Mouse (Mus musculus) heart, embryonic 13.5 days (tissue): ENCODE measurements at regions not wholly inside any gene's neighbourhood (a gene's known extent, or its start where the extent isn't known, plus 50 kb on each side); places are given as distances from the start of the nearest gene placed in this dataset.

ENCODE experiments used
- ATAC-seq: fragments of 200-750 bp; cut with Nextera tagmentation; 2 replicates; pipeline ENCODE4 v1.8.0; 2017; ENCODE audit warnings: moderate TSS enrichment; ENCODE audit not compliant: insufficient number of reproducible peaks, low FRiP score, low TSS enrichment; ENCODE audit errors: extremely low read depth
- H3K27ac ChIP-seq: fragments of 300-500 bp; sonication (generic); replicated peaks from 2 replicates; pipeline ENCODE4 v1.5.1; 2015; ENCODE audit warnings: moderate library complexity, mild to moderate bottlenecking, inconsistent platforms
- H3K27me3 ChIP-seq: fragments of 300-500 bp; sonication (generic); replicated peaks from 2 replicates; pipeline ENCODE4 v1.6.1; 2015; ENCODE audit warnings: mild to moderate bottlenecking, inconsistent platforms
- H3K36me3 ChIP-seq: fragments of 300-500 bp; sonication (generic); 2 replicates; pipeline ENCODE4 v1.6.1; 2015; ENCODE audit warnings: mild to moderate bottlenecking, inconsistent platforms
- H3K4me1 ChIP-seq: fragments of 300-500 bp; sonication (generic); 2 replicates; pipeline ENCODE4 v1.6.1; 2015; ENCODE audit warnings: inconsistent platforms
- H3K4me2 ChIP-seq: fragments of 300-500 bp; sonication (generic); 2 replicates; pipeline ENCODE4 v1.6.1; 2015; ENCODE audit warnings: inconsistent platforms, mild to moderate bottlenecking, moderate library complexity
- H3K4me3 ChIP-seq: fragments of 300-500 bp; sonication (generic); 2 replicates; pipeline ENCODE4 v1.5.1; 2015; ENCODE audit warnings: moderate library complexity, mild to moderate bottlenecking, inconsistent platforms
- H3K9ac ChIP-seq: fragments of 300-500 bp; sonication (generic); 2 replicates; pipeline ENCODE4 v1.6.1; 2015; ENCODE audit warnings: inconsistent platforms, mild to moderate bottlenecking, moderate library complexity
- H3K9me3 ChIP-seq: fragments of 300-500 bp; sonication (generic); 2 replicates; pipeline ENCODE4 v1.6.1; 2016; ENCODE audit warnings: inconsistent platforms
- WGBS: fragments of 180-500 bp; shearing (Covaris S2); methylation state at CpG from one replicate; pipeline ENCODE4 v1.1.7; 2015; ENCODE audit warnings: mixed read lengths; 5-methylcytosine and 5-hydroxymethylcytosine counted together

GRCm38 (mm10) chrX:13014051-13014450 is 57.2 kb upstream of the Usp9x start:
- no peak for ATAC-seq
- 57% methylated on average over 3 of the region's 3 CpGs for WGBS

GRCm38 (mm10) chrX:13013086-13013485 is 58.2 kb upstream of the Usp9x start:
- no peak overlapping the region for H3K9ac ChIP-seq
- 73% methylated on average over 3 of the region's 3 CpGs for WGBS
- H3K9me3 ChIP-seq, result no peaks in the 10 kb centered on the region
- H3K27ac ChIP-seq, result no peak overlapping the region
- no peaks in the 10 kb centered on the region for H3K36me3 ChIP-seq
- no peak overlapping the region for H3K4me2 ChIP-seq
- no peaks in the 10 kb centered on the region for H3K4me1 ChIP-seq
- no peaks in the 10 kb centered on the region; the same call in 1 of the 2 replicates for H3K27me3 ChIP-seq
- ATAC-seq, result no peak
- H3K4me3 ChIP-seq, result no peak overlapping the region

More at GRCm38 (mm10) chrX:13014051-13014450, 57.2 kb upstream of the Usp9x start:
- no peaks in the 10 kb centered on the region for H3K9me3 ChIP-seq
- no peaks in the 10 kb centered on the region for H3K4me1 ChIP-seq
- no peak overlapping the region for H3K27ac ChIP-seq
- no peak overlapping the region for H3K4me2 ChIP-seq
- H3K4me3 ChIP-seq, result no peak overlapping the region
- H3K9ac ChIP-seq, result no peak overlapping the region
- no peaks in the 10 kb centered on the region for H3K36me3 ChIP-seq
- H3K27me3 ChIP-seq, result no peaks in the 10 kb centered on the region; the same call in 1 of the 2 replicates

GRCm38 (mm10) chrX:12990777-12991176 is 80.5 kb upstream of the Usp9x start:
- Histone ChIP-seq H3K36me3 (no peaks in the 10 kb centered on the region), H3K27ac (no peak overlapping the region), H3K4me2 (no peak overlapping the region), H3K9me3 (no peaks in the 10 kb centered on the region), H3K4me3 (no peak overlapping the region), H3K4me1 (0 out of 2 replicates have a peak, but pooled peaks cover 4% of the 10 kb centered on the region), H3K27me3 (peaks cover 6% of the 10 kb centered on the region; the same call in 1 of the 2 replicates), H3K9ac (no peak overlapping the region)
- no peak for ATAC-seq
- WGBS, result 41% methylated on average over 7 of the region's 7 CpGs

- no peak for ATAC-seq
- 53% methylated on average over 6 of the region's 6 CpGs for WGBS
- Histone ChIP-seq H3K27me3 (no peaks in the 10 kb centered on the region), H3K4me1 (no peaks in the 10 kb centered on the region), H3K4me2 (no peak overlapping the region), H3K9ac (no peak overlapping the region), H3K4me3 (no peak overlapping the region), H3K36me3 (no peaks in the 10 kb centered on the region), H3K9me3 (no peaks in the 10 kb centered on the region), H3K27ac (no peak overlapping the region)
These were observed 93.6 kb upstream of the Usp9x start for GRCm38 (mm10) chrX:12977676-12978075.

GRCm38 (mm10) chrX:12968979-12969746 is 102.1 kb upstream of the Usp9x start:
- Histone ChIP-seq H3K27me3 (peaks cover 17% of the 10 kb centered on the region; the same call in 1 of the 2 replicates), H3K4me1 (no peaks in the 10 kb centered on the region), H3K4me2 (no peak overlapping the region), H3K36me3 (no peaks in the 10 kb centered on the region), H3K4me3 (no peak overlapping the region), H3K9ac (no peak overlapping the region), H3K27ac (no peak overlapping the region), H3K9me3 (no peaks in the 10 kb centered on the region)
- ATAC-seq, result no peak
- 65% methylated on average over 7 of the region's 7 CpGs for WGBS

GRCm38 (mm10) chrX:12959467-12960314 is 111.6 kb upstream of the Usp9x start:
- 48% methylated on average over 11 of the region's 11 CpGs for WGBS
- Histone ChIP-seq H3K27ac (no peak overlapping the region), H3K4me1 (no peaks in the 10 kb centered on the region), H3K4me2 (no peak overlapping the region), H3K4me3 (no peak overlapping the region), H3K36me3 (no peaks in the 10 kb centered on the region), H3K9me3 (no peaks in the 10 kb centered on the region), H3K9ac (no peak overlapping the region), H3K27me3 (0 out of 2 replicates have a peak, but pooled peaks cover 4% of the 10 kb centered on the region)
- no peak for ATAC-seq

GRCm38 (mm10) chrX:12958873-12959272 is 112.4 kb upstream of the Usp9x start:
- WGBS, result 40% methylated on average over 2 of the region's 2 CpGs
- H3K36me3 ChIP-seq, result no peaks in the 10 kb centered on the region

GRCm38 (mm10) chrX:12950928-12951660 is 120.2 kb upstream of the Usp9x start:
- Histone ChIP-seq H3K4me2 (no peak overlapping the region), H3K27me3 (0 out of 2 replicates have a peak, but pooled peaks cover 3% of the 10 kb centered on the region), H3K36me3 (no peaks in the 10 kb centered on the region), H3K9ac (no peak overlapping the region), H3K4me3 (no peak overlapping the region), H3K4me1 (0 out of 2 replicates have a peak, but pooled peaks cover 5% of the 10 kb centered on the region), H3K9me3 (no peaks in the 10 kb centered on the region), H3K27ac (0 out of 2 replicates have a peak overlapping the region, but pooled peaks have one; percentile 36)
- 47% methylated on average over 7 of the region's 7 CpGs for WGBS
- no peak for ATAC-seq

More at GRCm38 (mm10) chrX:12958873-12959272, 112.4 kb upstream of the Usp9x start:
- ATAC-seq, result no peak
- H3K27ac ChIP-seq, result no peak overlapping the region
- H3K9me3 ChIP-seq, result no peaks in the 10 kb centered on the region
- H3K9ac ChIP-seq, result no peak overlapping the region
- H3K4me1 ChIP-seq, result no peaks in the 10 kb centered on the region
- no peak overlapping the region for H3K4me2 ChIP-seq
- H3K27me3 ChIP-seq, result no peaks in the 10 kb centered on the region
- no peak overlapping the region for H3K4me3 ChIP-seq

- no peaks in the 10 kb centered on the region for H3K36me3 ChIP-seq
- no peak overlapping the region for H3K4me3 ChIP-seq
- 74% methylated on average over 5 of the region's 5 CpGs for WGBS
- peaks cover 3% of the 10 kb centered on the region; the same call in 1 of the 2 replicates for H3K27me3 ChIP-seq
- no peak overlapping the region for H3K27ac ChIP-seq
- H3K9ac ChIP-seq, result no peak overlapping the region
- H3K4me2 ChIP-seq, result no peak overlapping the region
- H3K9me3 ChIP-seq, result no peaks in the 10 kb centered on the region
- ATAC-seq, result no peak
- H3K4me1 ChIP-seq, result no peaks in the 10 kb centered on the region
These were observed 128.8 kb upstream of the Usp9x start for GRCm38 (mm10) chrX:12942451-12942850.

GRCm38 (mm10) chrX:12936406-12937172 is 134.7 kb upstream of the Usp9x start:
- no peaks in the 10 kb centered on the region for H3K9me3 ChIP-seq
- H3K9ac ChIP-seq, result peak overlapping the region; percentile 79
- H3K4me1 ChIP-seq, result no peaks in the 10 kb centered on the region
- ATAC-seq, result no peak; the same call in 1 of the 2 replicates
- peak overlapping the region; percentile 57 for H3K4me3 ChIP-seq
- H3K36me3 ChIP-seq, result no peaks in the 10 kb centered on the region
- H3K27ac ChIP-seq, result no peak overlapping the region
- H3K27me3 ChIP-seq, result peaks cover 17% of the 10 kb centered on the region; the same call in 1 of the 2 replicates
- peak overlapping the region; percentile 73 for H3K4me2 ChIP-seq
- 10% methylated on average over 43 of the region's 43 CpGs for whole genome bisulfite sequencing
